10 mouse cellular contexts compared by ENCODE assay signal in genomic region chr1:77824716-77825387, GRCm38 (mm10).
A peak's percentile ranks its signal among the peaks of the same experiment; 100 is the strongest.
DNase-seq lines count a peak whose midpoint lies in the region; ATAC-seq lines count a peak whose summit lies in the region.
"Had no signal": no experiment of that assay in that cellular context is flagged by ENCODE, and none has a peak within 500 bp of the region (broad histone marks: within the 10 kb centered on the region; RNA-seq: fewer than 3 reads in every experiment).

No protein-coding gene starts in this region.

- ATAC-seq in hindbrain, embryonic 11.5 days (ENCODE audit: low FRiP score), result no peak
- peak; percentile 41 for ATAC-seq in forebrain, embryonic 16.5 days
- peak; percentile 36; the same call in 1 of the 2 replicates for ATAC-seq in neural tube, embryonic 13.5 days (ENCODE audit: low read depth)
- ATAC-seq in megakaryocyte-erythroid progenitor cell, adult 5-6 weeks (replicated peaks; ENCODE audit: low FRiP score, low TSS enrichment, poor library complexity, severe bottlenecking), result no peak

- H3K9me3 ChIP-seq in hindbrain, embryonic 10.5 days, result no peaks in the 10 kb centered on the region
- H3K9me3 ChIP-seq in hindbrain, embryonic 11.5 days (ENCODE audit: control insufficient read depth, low read length), result no peaks in the 10 kb centered on the region
- no peaks in the 10 kb centered on the region for H3K9me3 ChIP-seq in forebrain, embryonic 16.5 days (ENCODE audit: control insufficient read depth, low read length)
- no peaks in the 10 kb centered on the region for H3K9me3 ChIP-seq in neural tube, embryonic 13.5 days

- no peaks in the 10 kb centered on the region for H3K27me3 ChIP-seq in hindbrain, embryonic 10.5 days (ENCODE audit: insufficient read depth, poor library complexity, severe bottlenecking)
- H3K27me3 ChIP-seq in hindbrain, embryonic 11.5 days (ENCODE audit: control insufficient read depth, insufficient read depth, low read length), result no peaks in the 10 kb centered on the region
- no peaks in the 10 kb centered on the region for H3K27me3 ChIP-seq in forebrain, embryonic 16.5 days (replicated peaks; ENCODE audit: control insufficient read depth, insufficient read depth, low read length)
- H3K27me3 ChIP-seq in neural tube, embryonic 13.5 days, result no peaks in the 10 kb centered on the region

- WGBS in hindbrain, embryonic 10.5 days, result 44% methylated on average over 5 of the region's 5 CpGs
- WGBS in hindbrain, embryonic 11.5 days, result 54% methylated on average over 5 of the region's 5 CpGs
- WGBS in forebrain, embryonic 16.5 days, result 26% methylated on average over 5 of the region's 5 CpGs
- WGBS in neural tube, embryonic 13.5 days, result 36% methylated on average over 5 of the region's 5 CpGs

- no peak overlapping the region for H3K4me3 ChIP-seq in hindbrain, embryonic 10.5 days
- no peak overlapping the region for H3K4me3 ChIP-seq in hindbrain, embryonic 11.5 days (ENCODE audit: low read depth, low read length)
- no peak overlapping the region for H3K4me3 ChIP-seq in forebrain, embryonic 16.5 days (replicated peaks; ENCODE audit: low read length)
- H3K4me3 ChIP-seq in neural tube, embryonic 13.5 days, result no peak overlapping the region

- H3K9ac ChIP-seq in hindbrain, embryonic 11.5 days (ENCODE audit: low read depth, low read length), result no peak overlapping the region
- H3K9ac ChIP-seq in forebrain, embryonic 16.5 days (replicated peaks; ENCODE audit: low read depth, low read length), result no peak overlapping the region
- H3K9ac ChIP-seq in neural tube, embryonic 13.5 days, result peak overlapping the region; percentile 22; the same call in 1 of the 2 replicates

- H3K4me1 ChIP-seq in hindbrain, embryonic 10.5 days (replicated peaks), result peaks cover 23% of the 10 kb centered on the region
- peaks cover 3% of the 10 kb centered on the region; the same call in 1 of the 2 replicates for H3K4me1 ChIP-seq in hindbrain, embryonic 11.5 days (replicated peaks; ENCODE audit: control insufficient read depth, insufficient read depth, low read length)
- peaks cover 21% of the 10 kb centered on the region for H3K4me1 ChIP-seq in forebrain, embryonic 16.5 days (replicated peaks; ENCODE audit: control insufficient read depth, insufficient read depth, low read length)
- peaks cover 22% of the 10 kb centered on the region for H3K4me1 ChIP-seq in neural tube, embryonic 13.5 days (replicated peaks)

- peak; percentile 10 for DNase-seq in hindbrain, embryonic 10.5 days (ENCODE audit: low spot score)
- DNase-seq in hindbrain, embryonic 11.5 days (ENCODE audit: low spot score), result no peak
- DNase-seq in layer of hippocampus, postnatal 10 days (ENCODE audit: low spot score in 2 of 2), result peak; percentile 14 to 38
- DNase-seq in testis, postnatal 10 days (ENCODE audit: low spot score), result no peak
- DNase-seq in thymus, postnatal 4 days, result no peak
- DNase-seq: adrenal gland, postnatal 10 days; cerebellum, adult 9-11 months had no signal

- no peaks in the 10 kb centered on the region for H3K36me3 ChIP-seq in hindbrain, embryonic 10.5 days
- H3K36me3 ChIP-seq in hindbrain, embryonic 11.5 days (ENCODE audit: control insufficient read depth, insufficient read depth, low read length), result no peaks in the 10 kb centered on the region
- no peaks in the 10 kb centered on the region for H3K36me3 ChIP-seq in forebrain, embryonic 16.5 days (ENCODE audit: control insufficient read depth, insufficient read depth)
- no peaks in the 10 kb centered on the region for H3K36me3 ChIP-seq in neural tube, embryonic 13.5 days

- no peak overlapping the region for H3K4me2 ChIP-seq in hindbrain, embryonic 11.5 days (replicated peaks; ENCODE audit: low read depth, low read length)
- H3K4me2 ChIP-seq in forebrain, embryonic 16.5 days (ENCODE audit: low read length), result peak overlapping the region; percentile 37
- peak overlapping the region; percentile 34 for H3K4me2 ChIP-seq in neural tube, embryonic 13.5 days

- peak overlapping the region; percentile 78 for H3K27ac ChIP-seq in hindbrain, embryonic 10.5 days
- H3K27ac ChIP-seq in hindbrain, embryonic 11.5 days (ENCODE audit: low read depth, low read length), result no peak overlapping the region
- H3K27ac ChIP-seq in forebrain, embryonic 16.5 days (ENCODE audit: low read length), result peak overlapping the region; percentile 31
- H3K27ac ChIP-seq in neural tube, embryonic 13.5 days (replicated peaks), result peak overlapping the region; percentile 68

Comparison
In these comparisons a context has a peak if more than half of its experiments do, and no peak if none do; other contexts are left out.
1. DNase-seq: peak in hindbrain, embryonic 10.5 days (single experiment) and layer of hippocampus, postnatal 10 days (2 of 2); none in hindbrain, embryonic 11.5 days (single experiment), testis, postnatal 10 days (single experiment) and thymus, postnatal 4 days (single experiment).
2. ATAC-seq: peak in forebrain, embryonic 16.5 days (single experiment) and neural tube, embryonic 13.5 days (single experiment); none in hindbrain, embryonic 11.5 days (single experiment) and megakaryocyte-erythroid progenitor cell, adult 5-6 weeks (single experiment).